Mouse (Mus musculus): ENCODE results near the gene AW146154.
A peak's percentile ranks its signal among the peaks of the same experiment; 100 is the strongest.
"Not testable (repeated sequence)": the region's sequence is repeated elsewhere in the genome, so short reads cannot be mapped to it uniquely, and the experiment has no call there.

The AW146154 gene

GRCm38 (mm10) chr7:41499389-41500049 lies at the start of gene AW146154, which contains the start of gene Gm20449:
Gene AW146154, minus strand, starts transcription at chr7:41499890.
Gene Gm20449, minus strand, starts transcription at chr7:41499417.
- peak; percentile 95 for DNase-seq (ENCODE audit: low read depth, low spot score)

- peak; percentile 67 for DNase-seq (ENCODE audit: low read depth, low spot score)
Measured at GRCm38 (mm10) chr7:41512672-41513071, 13.0 kb upstream of the AW146154 start.

- DNase-seq (ENCODE audit: low read depth, low spot score): peak; percentile 57
Measured at GRCm38 (mm10) chr7:41512207-41512606, 12.5 kb upstream of the AW146154 start.

- DNase-seq (ENCODE audit: low read depth, low spot score): peak; percentile 65
Measured at GRCm38 (mm10) chr7:41502402-41502801, 2.7 kb upstream of the AW146154 start.

GRCm38 (mm10) chr7:41500151-41500934 lies 653 bp upstream of the AW146154 start:
- peak; percentile 83 for DNase-seq (ENCODE audit: low read depth, low spot score)

GRCm38 (mm10) chr7:41499018-41499388 lies 687 bp downstream of the AW146154 start:
- not testable (repeated sequence) for DNase-seq (ENCODE audit: low read depth, low spot score)

- not testable (repeated sequence) for DNase-seq (ENCODE audit: low read depth, low spot score)
Measured at GRCm38 (mm10) chr7:41498464-41498863, 1.2 kb downstream of the AW146154 start.

- DNase-seq (ENCODE audit: low read depth, low spot score): no peak
Measured at GRCm38 (mm10) chr7:41497871-41498270, 1.8 kb downstream of the AW146154 start.

GRCm38 (mm10) chr7:41451864-41452263 lies 47.8 kb downstream of the AW146154 start:
- DNase-seq (ENCODE audit: low read depth, low spot score): peak; percentile 22

- DNase-seq (ENCODE audit: low read depth, low spot score): not testable (repeated sequence)
Measured at GRCm38 (mm10) chr7:41448596-41448995, 51.1 kb downstream of the AW146154 start, which contains the start of gene Vmn2r57. Gene Vmn2r57, minus strand, starts transcription at chr7:41448696.
